Mouse (Mus musculus) liver, postnatal 0 days (tissue): ENCODE results near the gene Gm9821. TPM values are rescaled to one million over a fixed set of nuclear protein-coding genes. Genes with fewer than 3 reads are reported as not detected.

Experiments used
- ATAC-seq: fragments of 200-750 bp; cut with Nextera tagmentation; 2 replicates; pipeline ENCODE4 v1.8.0; 2017; ENCODE audit warnings: mild to moderate bottlenecking, moderate library complexity
- DNase-seq: peaks from one replicate; pipeline ENCODE4 v3.0.0-alpha.2; 2016
- H3K27ac ChIP-seq: fragments of 300-500 bp; sonication (generic); 2 replicates; pipeline ENCODE4 v1.5.1; 2014; ENCODE audit warnings: antibody characterized with exemption, moderate library complexity, mild to moderate bottlenecking, low read depth
- H3K27me3 ChIP-seq: fragments of 300-500 bp; sonication (generic); 2 replicates; pipeline ENCODE4 v1.6.1; 2014; ENCODE audit warnings: low read length, control low read depth, mixed read lengths; ENCODE audit not compliant: insufficient read depth
- H3K36me3 ChIP-seq: fragments of 300-500 bp; sonication (generic); replicated peaks from 2 replicates; pipeline ENCODE4 v1.6.1; 2014; ENCODE audit warnings: mild to moderate bottlenecking, control low read depth, low read length, moderate library complexity, mixed read lengths; ENCODE audit not compliant: insufficient read depth
- H3K4me1 ChIP-seq: fragments of 300-500 bp; sonication (generic); 2 replicates; pipeline ENCODE4 v1.6.1; 2014; ENCODE audit warnings: antibody characterized with exemption, mild to moderate bottlenecking, control low read depth; ENCODE audit not compliant: insufficient read depth
- H3K4me2 ChIP-seq: fragments of 300-500 bp; sonication (generic); 2 replicates; pipeline ENCODE4 v1.6.1; 2014; ENCODE audit warnings: low read depth, mild to moderate bottlenecking, low read length, moderate library complexity, mixed read lengths
- H3K4me3 ChIP-seq: fragments of 300-500 bp; sonication (generic); 2 replicates; pipeline ENCODE4 v1.5.1; 2014; ENCODE audit warnings: low read depth, low read length
- H3K9ac ChIP-seq: fragments of 300-500 bp; sonication (generic); replicated peaks from 2 replicates; pipeline ENCODE4 v1.6.1; 2014; ENCODE audit warnings: mild to moderate bottlenecking, moderate library complexity
- H3K9me3 ChIP-seq: fragments of 300-500 bp; sonication (generic); 2 replicates; pipeline ENCODE4 v1.6.1; 2016; ENCODE audit warnings: mild to moderate bottlenecking, control low read depth, low read length, mixed read lengths
- CTCF ChIP-seq: sonication (generic); IDR thresholded peaks from 2 replicates; pipeline ENCODE4 v1.5.1; 2016; ENCODE audit warnings: antibody characterized with exemption, low read depth
- EP300 ChIP-seq: IDR thresholded peaks from 2 replicates; pipeline ENCODE4 v1.6.1; 2016; ENCODE audit warnings: antibody characterized with exemption, low read depth, mild to moderate bottlenecking
- WGBS: fragments of 180-500 bp; shearing (Covaris S2); extraction: QIAGEN DNeasy Blood & Tissue Kit; methylation state at CpG from one replicate; pipeline ENCODE4 v1.1.7; 2014; ENCODE audit not compliant: insufficient replicate concordance; 5-methylcytosine and 5-hydroxymethylcytosine counted together
- polyA plus RNA-seq: library from polyadenylated mRNA; unstranded; fragments of >200 nt; fragmentation: Nextera tagmentation; extraction: Ambion mirVana; gene quantifications from 2 replicates; pipeline ENCODE4 v1.2.1, GENCODE M21; 2015

Gene Gm9821
- polyA plus RNA-seq, 1 experiment from 2014 or later: 0.20 TPM

DNA sequence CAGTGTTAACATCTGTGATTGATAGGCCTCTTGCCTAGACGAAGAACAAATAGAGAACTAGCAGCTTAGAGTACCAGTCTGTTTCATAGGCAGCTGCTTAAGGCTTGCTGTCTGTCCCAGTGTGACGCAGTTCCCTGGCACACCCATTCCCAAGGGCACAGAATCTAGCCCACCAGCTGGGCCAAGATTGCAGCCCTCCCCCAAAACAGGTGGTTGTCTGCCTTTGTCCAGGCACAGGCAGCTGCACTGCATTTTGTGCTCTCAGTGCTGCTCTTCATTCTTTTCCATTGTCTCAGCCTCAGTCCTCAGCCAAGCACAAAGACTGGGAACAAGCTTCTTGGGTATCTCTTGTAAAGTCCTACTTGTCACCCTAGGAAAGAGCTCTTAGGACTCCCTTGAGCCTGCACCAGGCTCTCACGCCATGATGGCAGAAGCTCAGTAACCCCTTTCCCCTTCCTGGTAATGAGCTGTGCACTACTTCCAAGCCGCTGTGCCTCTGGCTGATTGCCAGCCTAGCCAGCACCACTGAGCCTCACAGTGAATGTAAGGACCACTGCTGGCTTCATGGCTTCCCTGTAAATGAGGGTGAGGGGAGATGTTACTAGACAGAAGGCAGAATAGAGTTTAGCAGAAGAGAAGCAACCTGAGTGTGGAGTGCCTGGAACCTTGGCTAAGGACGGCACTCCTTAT lies 40.7 kb upstream of the Gm9821 start:
- TF ChIP-seq CTCF: no peak
- TF ChIP-seq EP300: no peak
- WGBS: 76% methylated on average over 5 of the region's 5 CpGs
- H3K4me2 ChIP-seq: no peak overlapping the region
- H3K27ac ChIP-seq: no peak overlapping the region
- no peak overlapping the region for H3K9ac ChIP-seq
- H3K9me3 ChIP-seq: no peaks in the 10 kb centered on the region
- no peak for ATAC-seq
- DNase-seq: no peak
- peaks cover 21% of the 10 kb centered on the region for H3K36me3 ChIP-seq
- H3K4me1 ChIP-seq: 0 out of 2 replicates have a peak, but pooled peaks cover 2% of the 10 kb centered on the region
- H3K4me3 ChIP-seq: no peak overlapping the region
- H3K27me3 ChIP-seq: no peaks in the 10 kb centered on the region

DNA sequence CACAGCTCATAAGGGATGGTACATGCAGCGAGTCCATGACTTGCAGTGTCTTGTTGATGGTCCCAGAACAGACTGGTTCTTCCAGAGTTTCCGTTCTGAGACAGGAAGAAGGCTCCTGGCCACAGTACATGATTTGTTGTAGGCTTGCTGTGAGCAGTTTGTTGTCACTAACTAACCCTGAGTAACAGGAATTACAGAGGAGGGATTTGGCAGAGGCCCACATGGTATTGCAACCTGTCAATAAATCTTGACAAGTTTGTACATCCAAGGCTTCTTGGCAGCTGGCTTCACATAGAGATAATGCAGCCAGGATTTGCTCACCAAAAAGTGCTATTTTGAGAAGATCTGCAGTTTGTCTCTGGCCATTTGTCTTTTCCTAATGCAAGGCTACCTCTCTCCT lies 39.4 kb upstream of the Gm9821 start:
- H3K4me3 ChIP-seq: no peak overlapping the region
- DNase-seq: no peak

GRCm38 (mm10) chr2:91912616-91913015 lies 32.9 kb upstream of the Gm9821 start:
- Histone ChIP-seq H3K36me3 (peaks cover 59% of the 10 kb centered on the region), H3K27ac (no peak overlapping the region), H3K9ac (no peak overlapping the region), H3K4me2 (no peak overlapping the region), H3K4me3 (no peak overlapping the region), H3K27me3 (no peaks in the 10 kb centered on the region), H3K9me3 (no peaks in the 10 kb centered on the region), H3K4me1 (0 out of 2 replicates have a peak, but pooled peaks cover 5% of the 10 kb centered on the region)
- ATAC-seq (no peak), DNase-seq (no peak)
- WGBS: 59% methylated on average over 3 of the region's 3 CpGs
- TF ChIP-seq EP300 (no peak), CTCF (no peak)

More for the DNA sequence above, 39.4 kb upstream of the Gm9821 start:
- TF ChIP-seq CTCF (no peak), EP300 (no peak)
- 0 out of 2 replicates have a peak, but pooled peaks cover 2% of the 10 kb centered on the region for H3K4me1 ChIP-seq
- ATAC-seq: no peak
- H3K27me3 ChIP-seq: no peaks in the 10 kb centered on the region
- peaks cover 21% of the 10 kb centered on the region for H3K36me3 ChIP-seq
- H3K4me2 ChIP-seq: no peak overlapping the region
- no peaks in the 10 kb centered on the region for H3K9me3 ChIP-seq
- H3K9ac ChIP-seq: no peak overlapping the region
- 88% methylated on average over 2 of the region's 2 CpGs for WGBS
- H3K27ac ChIP-seq: no peak overlapping the region

DNA sequence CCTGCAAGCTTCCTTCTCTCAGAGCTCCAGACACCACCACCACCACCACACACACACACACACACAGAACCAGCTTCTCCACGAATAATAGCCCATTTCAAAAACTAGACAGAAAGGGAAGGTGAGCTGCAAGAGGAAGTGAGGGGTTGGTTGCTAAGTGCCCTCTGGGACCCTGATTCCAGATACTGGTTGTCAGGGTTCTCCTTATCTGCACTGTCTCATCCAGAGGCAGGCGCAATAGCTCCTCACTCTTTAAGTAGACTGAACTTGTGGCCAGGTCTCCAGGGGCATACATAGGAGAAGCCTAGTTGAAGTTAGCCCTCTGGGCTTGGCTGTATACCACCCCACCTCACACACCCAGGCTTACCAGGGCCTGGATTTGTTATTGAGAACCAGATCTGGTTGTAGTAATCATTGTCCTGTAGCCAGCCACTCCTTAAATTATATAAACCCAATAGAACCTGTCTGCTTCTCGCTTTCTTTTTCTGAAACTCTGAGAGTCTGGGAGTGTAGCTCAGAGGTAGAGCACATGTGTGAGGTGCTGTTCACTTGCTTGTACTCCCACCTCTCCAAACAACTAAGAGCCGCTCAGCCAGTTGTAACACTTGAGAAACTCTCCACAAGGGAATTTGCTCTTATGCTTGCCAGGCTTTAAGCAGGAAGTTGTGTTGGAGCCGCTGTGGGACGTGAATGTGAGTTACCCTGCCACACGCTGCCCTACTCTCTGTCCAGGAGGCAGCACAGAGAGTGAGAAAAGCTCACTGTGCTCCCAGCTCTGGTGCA lies 32.0 kb upstream of the Gm9821 start:
- no peak for DNase-seq
- Histone ChIP-seq H3K27ac (no peak overlapping the region), H3K9me3 (no peaks in the 10 kb centered on the region), H3K36me3 (peaks cover 62% of the 10 kb centered on the region), H3K27me3 (no peaks in the 10 kb centered on the region), H3K4me3 (no peak overlapping the region), H3K4me2 (no peak overlapping the region), H3K9ac (no peak overlapping the region), H3K4me1 (0 out of 2 replicates have a peak, but pooled peaks cover 5% of the 10 kb centered on the region)
- TF ChIP-seq CTCF (no peak), EP300 (no peak)
- no peak for ATAC-seq
- WGBS: 71% methylated on average over 7 of the region's 7 CpGs

DNA sequence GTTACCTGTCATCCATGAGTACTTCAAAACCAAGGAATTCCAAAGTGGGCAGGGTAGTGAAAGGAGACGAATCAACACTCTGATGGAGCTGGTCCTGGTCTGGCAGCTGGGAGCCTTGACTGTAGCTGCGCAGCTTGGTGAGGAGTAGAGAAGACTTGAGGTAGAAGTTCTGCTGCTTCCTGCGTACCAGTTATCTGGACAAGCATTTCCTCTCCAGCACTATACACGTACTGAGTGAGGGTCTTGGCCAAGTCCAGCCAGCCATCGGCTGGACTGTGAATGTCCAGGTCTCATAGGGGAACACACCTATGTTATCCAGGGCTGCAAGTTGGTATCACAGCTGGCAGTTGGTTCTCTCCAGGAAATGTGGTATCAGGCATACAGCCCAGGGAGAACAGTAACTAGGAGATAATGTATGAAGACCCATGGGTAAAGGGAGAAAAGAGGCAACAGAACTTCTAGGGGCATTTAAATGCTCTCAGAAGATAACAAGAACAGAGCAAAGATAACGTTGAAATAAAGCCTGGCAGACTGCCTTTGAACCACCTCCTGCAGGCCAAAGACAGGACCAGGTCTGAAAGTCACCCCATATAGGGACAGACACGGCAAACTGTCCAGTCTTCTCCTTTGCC lies 29.0 kb upstream of the Gm9821 start:
- DNase-seq: no peak
- Histone ChIP-seq H3K36me3 (peaks cover 47% of the 10 kb centered on the region), H3K4me2 (no peak overlapping the region), H3K9me3 (no peaks in the 10 kb centered on the region), H3K27me3 (peaks cover 12% of the 10 kb centered on the region), H3K27ac (no peak overlapping the region), H3K9ac (no peak overlapping the region), H3K4me1 (peaks cover 11% of the 10 kb centered on the region), H3K4me3 (no peak overlapping the region)
- WGBS: 59% methylated on average over 7 of the region's 7 CpGs
- no peak for TF ChIP-seq CTCF
- TF ChIP-seq EP300: peak; percentile 85
- peak; percentile 35; the same call in 1 of the 2 replicates for ATAC-seq

GRCm38 (mm10) chr2:91917096-91917495 lies 28.4 kb upstream of the Gm9821 start:
- Histone ChIP-seq H3K9ac (no peak overlapping the region), H3K36me3 (peaks cover 41% of the 10 kb centered on the region), H3K4me2 (no peak overlapping the region), H3K27me3 (peaks cover 18% of the 10 kb centered on the region), H3K4me1 (peaks cover 17% of the 10 kb centered on the region), H3K27ac (no peak overlapping the region), H3K4me3 (no peak overlapping the region), H3K9me3 (no peaks in the 10 kb centered on the region)
- no peak for TF ChIP-seq EP300
- no peak for TF ChIP-seq CTCF
- WGBS: 82% methylated on average over 7 of the region's 7 CpGs
- ATAC-seq: no peak
- DNase-seq: no peak
